ENCODE assay signal across 8 mouse cellular contexts in the genomic region with DNA sequence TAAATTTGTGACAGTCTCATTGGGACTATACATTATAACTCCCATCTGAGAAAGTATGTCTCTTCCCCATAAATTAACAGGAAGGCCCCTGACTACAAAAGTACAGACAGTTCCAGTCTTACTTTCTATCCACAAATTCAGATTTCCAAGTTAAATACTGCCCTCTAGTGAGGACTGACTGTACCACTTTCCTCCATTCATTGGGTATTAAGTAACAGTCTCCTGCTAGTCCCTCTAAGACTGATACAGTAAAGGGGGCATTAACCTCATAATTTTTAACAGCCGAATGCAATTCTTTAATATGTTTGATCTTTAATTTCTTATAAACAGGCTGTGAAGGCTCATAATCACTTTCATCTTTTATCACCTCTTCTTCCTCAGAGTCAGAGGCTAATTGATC.
DNase-seq lines count a peak whose midpoint lies in the region; ATAC-seq and TF ChIP-seq lines count a peak whose summit lies in the region.
"Not testable (repeated sequence)": the region's sequence is repeated elsewhere in the genome, so short reads cannot be mapped to it uniquely, and the experiment has no call there.

No protein-coding gene starts in this region.

- H3K4me3 ChIP-seq in gastrocnemius, adult 2 months, result peak overlapping the region; percentile 29; the same call in 1 of the 2 replicates

- not testable (repeated sequence) for H3K27ac ChIP-seq in gastrocnemius, adult 2 months

- intact Hi-C loops in gastrocnemius, adult 2 months (cut with DNase I), result not testable (repeated sequence)

- ATAC-seq in megakaryocyte-erythroid progenitor cell, adult 5-6 weeks (replicated peaks; ENCODE audit: low FRiP score, low TSS enrichment, poor library complexity, severe bottlenecking), result peak; percentile 59; the same call in 1 of the 2 replicates

- peak; percentile 80 for DNase-seq in A20 (ENCODE audit: low read depth, low spot score)
- DNase-seq in adrenal gland, adult 2 months, result peak; percentile 31
- peak; percentile 16 for DNase-seq in embryo, embryonic 11.5 days (ENCODE audit: low read depth, low spot score)
- not testable (repeated sequence) for DNase-seq in gastrocnemius, adult 2 months
- peak; percentile 0 for DNase-seq in induced T-regulatory cell, adult 2 months (ENCODE audit: low read depth)
- peak; percentile 31 for DNase-seq in left cerebral cortex, adult 11 months (ENCODE audit: low spot score)
- DNase-seq in retina, postnatal 7 days (ENCODE audit: low read depth, low spot score), result peak; percentile 1

- TF ChIP-seq CTCF in gastrocnemius, adult 2 months (IDR thresholded peaks at IDR 0.05), result peak; percentile 25; the same call in 1 of the 2 replicates
